Mouse (Mus musculus): ENCODE results near the gene Plch1.

The Plch1 gene

DNA sequence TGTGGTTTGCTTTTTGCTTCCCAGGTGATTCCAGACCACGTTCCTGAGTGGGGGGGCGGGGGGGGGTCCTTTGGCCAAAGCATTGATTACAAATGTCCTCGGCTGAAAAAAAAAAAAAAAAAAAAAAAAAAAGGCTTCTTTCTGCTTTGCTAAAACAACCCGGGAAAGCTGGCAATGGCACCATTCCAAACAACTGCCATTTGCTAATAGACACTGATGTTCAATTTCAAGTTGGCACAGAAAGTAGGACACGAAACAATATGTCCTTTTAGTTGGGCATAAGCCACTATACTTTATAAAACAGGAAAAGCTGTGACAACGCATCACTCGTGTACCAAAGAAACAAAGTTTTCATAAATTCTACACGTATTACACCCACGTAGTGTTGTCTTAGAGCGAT lies 36.6 kb downstream of the Plch1 start:
- DNase-seq (ENCODE audit: extremely low read depth, low read depth), result no peak

DNA sequence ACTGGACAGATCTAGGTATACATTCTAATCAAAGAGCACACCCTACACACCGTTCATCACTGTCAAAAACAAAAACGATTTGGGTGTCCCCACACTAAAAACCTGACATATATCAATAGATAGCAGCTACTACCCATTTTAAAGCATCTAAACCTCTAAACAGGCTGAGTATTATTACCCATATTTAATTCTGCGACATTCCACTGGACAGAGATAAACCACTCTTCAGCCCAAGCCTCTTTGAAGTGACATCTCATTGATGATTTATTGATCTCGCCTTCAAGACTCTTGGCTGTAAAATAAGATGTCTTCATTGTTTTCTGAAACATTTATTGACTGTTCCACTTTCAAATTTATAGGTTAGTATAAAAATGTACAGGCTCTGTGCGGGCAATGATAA lies 46.4 kb downstream of the Plch1 start:
- no peak for DNase-seq (ENCODE audit: extremely low read depth, low read depth)

- no peak for DNase-seq (ENCODE audit: extremely low read depth, low read depth)
Observed at GRCm38 (mm10) chr3:63851125-63851698, 48.1 kb downstream of the Plch1 start.

GRCm38 (mm10) chr3:63849765-63850346 lies 49.4 kb downstream of the Plch1 start:
- no peak for DNase-seq (ENCODE audit: extremely low read depth, low read depth)

GRCm38 (mm10) chr3:63844141-63844540 lies 55.1 kb downstream of the Plch1 start:
- DNase-seq (ENCODE audit: extremely low read depth, low read depth), result no peak

DNA sequence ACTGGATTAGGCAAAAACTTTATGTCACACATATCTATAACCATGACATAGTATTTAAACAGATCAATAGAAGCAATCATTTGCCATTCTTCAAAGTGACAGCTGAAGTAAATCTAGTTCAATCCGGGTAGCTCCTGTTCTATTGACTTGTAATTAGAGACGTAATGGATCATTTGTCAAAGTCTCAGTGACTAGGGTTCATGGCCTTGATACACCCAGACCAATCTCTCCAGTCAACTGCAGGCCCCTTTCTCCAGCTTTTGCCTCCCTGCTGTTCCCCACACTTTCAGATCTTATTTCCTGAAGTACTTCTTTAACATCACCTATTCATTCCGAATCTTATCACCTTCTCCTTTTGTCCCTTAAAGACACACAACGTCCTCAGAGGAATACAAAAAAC lies 56.8 kb downstream of the Plch1 start:
- no peak for DNase-seq (ENCODE audit: extremely low read depth, low read depth)

DNA sequence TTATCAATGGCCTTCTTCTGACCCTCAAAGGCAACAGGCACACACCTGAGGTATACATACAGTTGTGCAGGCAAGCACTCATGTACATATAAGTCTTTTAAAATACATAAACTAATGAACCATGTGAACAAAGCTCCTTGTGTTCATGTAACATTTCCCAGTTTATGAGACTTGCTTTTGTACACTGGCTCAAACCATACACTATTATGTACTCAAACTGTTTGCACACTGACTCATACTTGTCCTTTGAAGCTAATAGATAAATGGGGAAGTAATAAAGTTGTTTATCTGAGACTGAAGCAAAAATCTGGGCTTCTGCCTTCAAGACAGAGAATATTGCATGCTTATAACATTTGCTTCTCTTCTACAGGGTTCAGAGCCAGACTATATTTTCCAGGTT lies 61.5 kb downstream of the Plch1 start:
- no peak for DNase-seq (ENCODE audit: extremely low read depth, low read depth)

- no peak for DNase-seq (ENCODE audit: extremely low read depth, low read depth)
Observed at GRCm38 (mm10) chr3:63836937-63837632, 62.2 kb downstream of the Plch1 start.

- no peak for DNase-seq (ENCODE audit: extremely low read depth, low read depth)
Observed at GRCm38 (mm10) chr3:63835816-63836215, 63.5 kb downstream of the Plch1 start.

GRCm38 (mm10) chr3:63823874-63824400 lies 75.3 kb downstream of the Plch1 start:
- DNase-seq (ENCODE audit: extremely low read depth, low read depth), result no peak

DNA sequence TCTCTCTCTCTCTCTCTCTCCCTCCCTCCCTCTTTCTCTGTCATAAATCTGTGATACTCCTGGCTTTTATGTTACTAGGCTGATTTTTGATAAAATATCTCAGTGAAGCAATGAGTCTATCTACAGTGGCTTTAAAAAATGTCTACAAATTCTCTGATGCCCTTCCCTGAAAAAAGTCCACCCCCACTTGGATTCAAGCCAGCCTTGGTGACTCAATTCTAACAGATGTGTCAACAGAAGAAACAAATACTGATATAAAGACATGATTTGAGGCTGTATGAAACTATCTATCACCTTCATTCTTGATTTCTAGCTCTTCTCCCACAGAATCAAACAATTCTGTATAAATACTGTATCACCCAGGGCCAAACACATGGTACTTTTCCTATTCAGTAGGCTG lies 76.6 kb downstream of the Plch1 start:
- no peak for DNase-seq (ENCODE audit: extremely low read depth, low read depth)

DNA sequence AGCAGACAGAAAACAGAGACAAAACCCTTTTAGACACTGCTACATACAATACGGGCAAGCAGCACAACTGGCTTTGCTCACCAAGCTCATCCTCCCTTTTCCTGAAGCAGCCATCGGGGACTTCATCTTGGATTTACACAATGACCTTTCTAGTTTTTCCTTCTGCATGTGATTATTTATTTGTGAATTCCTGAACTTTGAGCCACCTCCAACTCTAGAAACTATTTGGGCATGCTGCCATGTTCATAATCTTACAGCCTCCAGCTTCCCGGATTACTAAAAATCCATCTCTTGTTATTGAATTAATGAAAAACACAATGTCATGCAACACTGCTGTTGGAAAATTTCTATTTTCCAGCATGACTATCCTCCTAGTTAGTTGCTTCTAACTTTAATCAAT lies 84.1 kb downstream of the Plch1 start:
- DNase-seq (ENCODE audit: extremely low read depth, low read depth), result no peak

DNA sequence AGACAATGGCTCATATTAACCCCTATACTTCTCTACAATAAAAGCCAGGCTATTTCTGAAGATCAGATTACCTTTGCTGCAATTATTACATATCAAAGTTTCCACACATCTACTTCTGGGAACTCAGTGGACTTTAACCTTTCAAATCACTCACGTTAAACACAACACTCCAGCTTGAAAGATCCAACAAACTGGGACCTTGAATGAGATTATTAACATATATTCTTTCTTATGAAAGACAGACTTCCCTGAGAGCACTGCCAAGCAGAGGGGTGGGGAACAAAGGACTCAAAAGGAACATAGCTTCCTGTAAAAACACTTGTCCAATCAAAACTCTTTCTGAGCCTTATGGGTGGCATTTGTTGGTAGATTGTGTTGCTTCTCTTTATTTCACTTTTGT lies 85.1 kb downstream of the Plch1 start:
- no peak for DNase-seq (ENCODE audit: extremely low read depth, low read depth)

GRCm38 (mm10) chr3:63806906-63807305 lies 92.4 kb downstream of the Plch1 start:
- no peak for DNase-seq (ENCODE audit: extremely low read depth, low read depth)

DNA sequence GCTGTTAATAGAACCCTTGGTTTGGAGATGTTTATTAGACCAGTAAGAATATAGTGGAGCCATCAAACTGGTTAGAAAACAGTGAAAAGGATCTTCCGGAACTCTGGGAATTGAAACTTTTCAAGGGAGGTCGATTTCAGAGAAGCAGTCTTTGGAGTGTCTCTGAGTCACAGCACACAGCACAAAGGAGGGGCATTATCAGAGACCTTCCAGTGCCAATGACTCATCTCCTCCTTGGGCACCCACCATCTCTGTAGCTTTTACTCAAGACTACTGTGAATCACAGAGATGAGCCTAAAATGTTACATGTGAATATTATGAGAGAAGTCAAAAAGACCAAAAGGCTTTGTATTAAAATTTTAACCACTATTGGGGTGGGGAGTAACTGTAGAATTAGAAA lies 93.8 kb downstream of the Plch1 start:
- DNase-seq (ENCODE audit: extremely low read depth, low read depth), result no peak

DNA sequence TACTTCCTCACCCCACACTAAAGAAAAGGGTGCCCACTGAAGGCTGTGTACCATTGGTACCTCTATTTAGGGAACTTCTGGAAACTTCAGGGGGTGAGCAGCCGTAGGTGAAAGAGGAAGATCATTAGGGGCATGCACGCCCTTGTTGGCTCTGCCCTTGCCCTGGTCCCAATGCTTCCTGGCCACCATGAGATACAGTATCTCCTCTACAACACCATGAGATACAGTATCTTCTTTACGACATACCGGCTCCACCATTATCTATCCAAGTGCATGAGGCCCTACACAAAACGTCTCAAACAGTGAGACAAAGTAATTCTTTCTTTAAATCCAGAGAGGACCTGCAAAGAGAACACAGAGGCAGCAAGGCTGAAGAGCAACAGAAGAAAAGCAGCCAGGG lies 98.6 kb downstream of the Plch1 start:
- no peak for DNase-seq (ENCODE audit: extremely low read depth, low read depth)

- DNase-seq (ENCODE audit: extremely low read depth, low read depth), result no peak
Observed at GRCm38 (mm10) chr3:63786805-63787365, 112.4 kb downstream of the Plch1 start.

GRCm38 (mm10) chr3:63772617-63773305 lies 126.5 kb downstream of the Plch1 start:
- no peak for DNase-seq (ENCODE audit: extremely low read depth, low read depth)

GRCm38 (mm10) chr3:63760821-63761220 lies 138.5 kb downstream of the Plch1 start:
- DNase-seq (ENCODE audit: extremely low read depth, low read depth), result no peak

- no peak for DNase-seq (ENCODE audit: extremely low read depth, low read depth)
Observed at GRCm38 (mm10) chr3:63740073-63740472, 159.2 kb downstream of the Plch1 start.

GRCm38 (mm10) chr3:63728325-63728724 lies 170.9 kb downstream of the Plch1 start:
- DNase-seq (ENCODE audit: extremely low read depth, low read depth), result no peak

Measured in MEL-GATA-1-ER (cell line).